Mouse (Mus musculus) heart, postnatal 0 days (tissue): ENCODE results near the gene Slc9a3r2.
"Not testable (repeated sequence)": the region's sequence is repeated elsewhere in the genome, so short reads cannot be mapped to it uniquely, and the experiment has no call there.

Experiments used
- CTCF ChIP-seq: IDR thresholded peaks from 2 replicates; pipeline ENCODE4 v1.5.1; 2016; ENCODE audit warnings: antibody characterized with exemption, control low read depth, low read depth
- EP300 ChIP-seq: IDR thresholded peaks from 2 replicates; pipeline ENCODE4 v1.6.1; 2016; ENCODE audit warnings: antibody characterized with exemption, low read depth

DNA sequence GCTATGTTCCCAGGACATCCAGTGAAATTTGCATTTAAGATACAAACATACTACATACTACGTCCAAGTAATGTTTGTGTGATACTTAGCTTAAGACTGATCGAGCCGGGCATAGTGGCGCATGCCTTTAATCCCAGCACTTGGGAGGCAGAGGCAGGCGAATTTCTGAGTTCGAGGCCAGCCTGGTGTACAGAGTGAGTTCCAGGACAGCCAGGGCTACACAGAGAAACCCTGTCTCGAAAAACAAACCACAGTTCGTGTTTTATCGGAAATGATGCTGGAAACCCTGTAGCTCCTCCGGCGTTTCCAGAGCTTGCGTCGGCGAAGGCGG is 19.1 kb upstream of the Slc9a3r2 start:
- TF ChIP-seq CTCF, EP300: not testable (repeated sequence)
